Mouse (Mus musculus) liver, adult 2 months (tissue): ENCODE measurements around the gene Cdc42bpa.

Source experiments
- CTCF ChIP-seq: fragments of 200-500 bp; IDR thresholded peaks from 2 replicates; pipeline ENCODE4 v1.5.1; 2011; ENCODE audit warnings: low read depth, low read length, control low read depth
- POLR2A ChIP-seq: fragments of 200-500 bp; IDR thresholded peaks from 2 replicates; pipeline ENCODE4 v1.6.1; 2011; ENCODE audit warnings: low read length, control low read depth; ENCODE audit not compliant: insufficient read depth; ENCODE audit errors: extremely low read depth

- TF ChIP-seq POLR2A, result no peak
- TF ChIP-seq CTCF, result peak; percentile 25; the same call in 1 of the 2 replicates
Observed at GRCm38 (mm10) chr1:179991660-179992235, 31.5 kb downstream of the Cdc42bpa start.
